Mouse (Mus musculus) mouse trophoblast stem cell (cell line): ENCODE data around the gene Lingo2.

ENCODE experiments used
- in situ Hi-C, 2 experiments: fragments of 300-500 bp; cut with MseI, MboI; formaldehyde crosslinking; loops; 2 replicates in 1 of 2; 3 replicates in 1 of 2; pipeline ENCODE4 v1.15.1; 2025

Gene Lingo2

GRCm38 (mm10) chr4:36951150-36951954, at the start of gene Lingo2:
Lingo2 (minus strand) TSS chr4:36951747.
- in situ Hi-C loops: no loop called here

- in situ Hi-C loops: no loop called here
Measured at GRCm38 (mm10) chr4:36973358-36973757, 21.8 kb upstream of the Lingo2 start.

- in situ Hi-C loops: no loop called here
Measured at GRCm38 (mm10) chr4:36952431-36953429, 1.2 kb upstream of the Lingo2 start.

DNA sequence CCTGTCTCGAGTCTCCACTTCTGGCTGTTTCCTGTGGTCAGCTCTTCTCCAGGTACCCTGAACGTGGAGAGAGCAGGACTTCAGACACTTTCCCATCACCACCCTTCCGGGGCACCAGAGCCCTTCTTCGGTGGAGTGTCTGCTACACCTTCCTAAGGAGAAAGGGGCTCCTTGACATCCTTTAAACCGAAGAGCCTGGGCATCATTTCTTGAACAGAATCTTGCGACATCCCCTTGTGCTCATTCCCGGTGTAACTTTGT, 338 bp upstream of the Lingo2 start:
- in situ Hi-C loops: no loop called here

DNA sequence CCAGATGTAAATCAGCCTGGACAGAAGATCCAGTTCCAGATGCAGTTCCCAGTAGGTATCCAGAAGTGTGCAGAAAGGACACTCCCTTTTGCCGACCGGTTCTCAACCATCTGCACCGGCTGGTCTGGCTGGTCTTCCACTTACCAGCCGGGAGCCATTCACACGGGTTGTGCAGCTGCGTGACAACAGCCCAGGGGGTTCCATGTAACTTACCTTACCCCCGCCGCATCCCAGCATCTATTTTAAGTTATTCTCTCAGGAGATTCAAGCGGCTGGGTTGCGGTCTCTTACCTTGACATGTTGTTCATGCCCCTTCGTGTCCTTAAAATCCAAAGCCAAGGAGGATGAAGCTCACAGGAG, 777 bp downstream of the Lingo2 start:
- in situ Hi-C loops: no loop called here

DNA sequence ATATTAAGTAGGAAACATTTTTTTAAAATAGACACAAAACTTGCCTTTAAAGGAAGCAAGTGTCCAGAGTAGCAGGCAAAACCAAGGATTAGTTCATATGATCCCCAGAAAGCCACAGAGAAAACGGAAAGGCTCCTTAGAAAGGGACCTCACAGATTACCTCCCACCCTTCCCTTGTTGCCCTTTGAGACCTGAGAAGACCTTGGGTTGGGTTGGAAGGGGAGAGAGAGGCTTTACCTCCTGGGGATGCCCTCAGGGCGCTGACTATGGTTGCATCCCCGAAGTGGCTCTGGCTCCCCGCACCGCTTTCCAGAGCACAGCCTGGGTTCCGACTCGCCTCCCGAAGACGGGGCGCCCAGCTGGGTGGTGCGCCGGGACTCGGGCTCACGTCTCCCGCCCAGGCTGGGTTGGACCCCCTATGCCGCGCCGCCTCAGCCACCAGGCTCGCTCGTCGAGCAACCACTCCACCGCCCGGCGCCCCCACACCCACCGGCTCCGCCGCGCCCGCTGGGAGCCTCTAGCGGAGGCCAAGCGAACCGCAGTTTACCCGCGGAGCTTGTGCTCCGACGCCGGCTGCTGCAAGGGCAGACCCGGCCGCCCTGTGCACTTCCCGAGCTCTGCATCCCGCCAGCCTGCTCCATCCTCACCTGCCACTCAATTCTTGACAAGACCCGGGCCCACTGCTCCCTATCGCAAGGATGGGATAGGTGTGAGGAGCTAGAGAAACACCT, 1.4 kb downstream of the Lingo2 start:
- in situ Hi-C loops: no loop called here

DNA sequence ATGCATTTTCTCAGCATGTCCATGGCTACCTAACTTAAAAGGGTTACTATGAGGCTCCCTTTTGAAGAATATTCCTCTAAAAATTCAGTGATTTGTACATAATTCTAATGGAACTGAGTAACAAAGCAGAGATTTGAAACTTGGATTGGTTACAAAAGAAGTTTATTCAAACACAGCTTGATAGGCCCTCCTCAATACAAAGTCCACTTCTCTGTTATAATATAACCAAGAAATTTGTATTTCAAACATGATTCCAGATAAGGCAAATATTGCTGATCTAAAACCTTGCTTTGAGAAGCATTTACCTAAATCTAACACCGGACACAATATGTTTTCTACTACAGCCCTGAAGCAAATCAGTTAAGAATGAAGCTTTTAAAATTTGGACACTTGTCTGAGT, 60.7 kb downstream of the Lingo2 start:
- in situ Hi-C loops: no loop called here

DNA sequence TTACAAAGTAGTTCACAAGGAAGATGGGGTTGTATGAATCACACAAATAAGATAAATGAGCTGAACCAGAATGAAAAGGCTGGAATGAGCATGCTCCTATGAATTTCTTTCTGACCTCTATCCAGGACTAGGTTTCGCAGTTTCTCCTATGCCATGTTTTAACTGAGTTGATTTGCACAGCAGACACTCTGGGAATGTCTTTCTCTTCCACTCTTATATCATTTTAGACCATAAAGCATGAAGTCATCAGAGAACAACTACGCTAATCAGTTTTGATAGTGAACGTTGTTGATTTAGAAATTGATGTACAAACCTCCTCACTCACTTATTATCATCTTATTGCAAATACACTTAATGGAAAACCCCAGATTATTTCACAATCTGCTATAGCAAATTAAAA, 61.2 kb downstream of the Lingo2 start:
- in situ Hi-C loops: no loop called here

- in situ Hi-C loops: no loop called here
Measured at GRCm38 (mm10) chr4:36874781-36875180, 76.8 kb downstream of the Lingo2 start.

GRCm38 (mm10) chr4:36824982-36825381, 126.6 kb downstream of the Lingo2 start:
- in situ Hi-C loops: no loop called here

- in situ Hi-C loops: no loop called here
Measured at GRCm38 (mm10) chr4:36821914-36822313, 129.6 kb downstream of the Lingo2 start.

GRCm38 (mm10) chr4:36775088-36775487, 176.5 kb downstream of the Lingo2 start:
- in situ Hi-C loops: no loop called here

GRCm38 (mm10) chr4:36730691-36731090, 220.9 kb downstream of the Lingo2 start:
- in situ Hi-C loops: no loop called here

GRCm38 (mm10) chr4:36716411-36716810, 235.1 kb downstream of the Lingo2 start:
- in situ Hi-C loops: no loop called here

- in situ Hi-C loops: no loop called here
Measured at GRCm38 (mm10) chr4:36698888-36699287, 252.7 kb downstream of the Lingo2 start.

GRCm38 (mm10) chr4:36696810-36697209, 254.7 kb downstream of the Lingo2 start:
- in situ Hi-C loops: no loop called here

DNA sequence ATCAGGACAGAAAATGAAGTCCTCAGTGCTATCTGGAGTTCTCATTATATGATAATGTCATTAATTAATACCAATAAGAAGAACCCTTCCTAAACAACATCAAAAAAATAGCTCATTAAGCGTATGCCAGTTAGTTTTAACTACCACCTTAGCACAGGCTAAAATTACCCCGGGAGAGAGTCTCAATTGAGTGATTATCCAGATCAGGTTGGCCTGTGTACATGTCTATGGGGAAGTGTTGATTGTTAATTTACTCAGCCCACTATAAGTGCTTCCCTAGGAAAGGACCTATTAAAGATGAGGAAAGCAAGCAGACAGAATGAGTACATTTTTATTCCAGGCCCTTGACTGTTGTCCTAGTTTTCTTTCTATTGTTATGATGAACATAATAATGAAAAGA, 291.6 kb downstream of the Lingo2 start:
- in situ Hi-C loops: no loop called here

DNA sequence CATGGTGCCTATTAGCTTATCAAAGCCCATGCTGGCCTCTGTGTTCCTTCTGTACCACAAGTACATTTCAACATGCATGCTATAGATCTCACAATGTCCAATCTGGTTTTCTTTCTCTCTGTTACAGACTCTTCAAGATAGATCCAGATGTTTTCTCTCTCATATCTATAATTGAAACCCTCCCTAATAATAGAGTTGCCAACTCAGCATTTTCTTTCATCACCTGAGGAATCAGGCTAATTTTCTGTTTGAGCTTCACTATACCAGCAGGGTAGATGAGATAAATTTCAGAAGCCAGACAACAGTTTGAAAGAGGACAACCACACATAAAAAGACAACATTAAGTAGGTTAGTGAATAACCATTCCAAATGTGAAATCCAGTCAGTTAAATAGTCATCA, 303.8 kb downstream of the Lingo2 start:
- in situ Hi-C loops: no loop called here

GRCm38 (mm10) chr4:36635666-36636065, 315.9 kb downstream of the Lingo2 start:
- in situ Hi-C loops: no loop called here

DNA sequence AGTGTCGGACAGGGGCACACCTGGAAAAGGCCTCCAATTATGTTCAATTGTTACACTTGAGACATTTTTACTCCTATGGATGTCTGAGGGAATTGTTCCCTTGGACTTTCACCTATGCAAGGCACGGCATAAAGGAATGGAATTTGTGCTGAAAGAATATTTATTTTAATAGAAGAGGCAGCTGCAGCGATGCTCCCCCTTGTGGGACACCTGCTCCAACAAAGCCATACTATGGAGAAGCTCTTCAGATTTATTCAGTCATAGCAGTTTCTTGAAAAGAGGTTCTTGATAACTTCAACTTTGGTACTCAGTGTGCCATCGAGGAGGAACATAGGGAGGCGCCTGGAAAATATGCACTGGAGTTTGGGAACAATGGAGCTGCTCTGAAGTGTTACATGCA, 374.7 kb downstream of the Lingo2 start:
- in situ Hi-C loops: no loop called here

- in situ Hi-C loops: no loop called here
Measured at GRCm38 (mm10) chr4:36576256-36576655, 375.3 kb downstream of the Lingo2 start.

DNA sequence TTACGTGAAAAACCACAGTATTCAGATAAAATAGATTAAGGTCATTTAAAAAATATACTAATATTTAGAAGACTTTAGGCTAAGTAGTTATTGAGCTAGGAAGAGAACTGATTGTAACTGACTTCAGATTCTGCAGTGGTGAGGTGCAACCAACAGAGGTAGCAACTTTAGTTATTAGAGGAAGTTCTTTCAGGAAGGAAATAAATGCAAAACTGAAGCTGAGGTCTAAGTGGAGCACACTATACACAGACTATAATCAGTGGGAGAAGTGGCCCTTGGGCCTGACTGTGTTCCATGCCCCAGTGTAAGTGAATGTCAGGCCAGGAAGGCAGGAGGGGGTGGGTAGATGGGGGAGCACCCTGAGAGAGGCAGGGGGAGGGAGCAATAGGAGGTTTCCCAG, 385.0 kb downstream of the Lingo2 start:
- in situ Hi-C loops: no loop called here
